Mouse (Mus musculus) olfactory bulb, adult 2 months (tissue): ENCODE results near the gene Rfx2.

Experiments used
- CTCF ChIP-seq: fragments of 200-500 bp; IDR thresholded peaks from 2 replicates; pipeline ENCODE4 v1.5.1; 2012; ENCODE audit warnings: low read depth, mild to moderate bottlenecking, low read length, moderate library complexity; ENCODE audit not compliant: insufficient read depth
- POLR2A ChIP-seq: fragments of 200-500 bp; IDR thresholded peaks from 2 replicates; pipeline ENCODE4 v1.6.1; 2012; ENCODE audit warnings: mild to moderate bottlenecking, low read depth, low read length, moderate library complexity; ENCODE audit not compliant: insufficient read depth

- TF ChIP-seq POLR2A = no peak
- no peak for TF ChIP-seq CTCF
Observed at GRCm38 (mm10) chr17:56829795-56830194, 1.0 kb downstream of the Rfx2 start.
